Mouse (Mus musculus): ENCODE measurements at regions not wholly inside any gene's neighbourhood (a gene's known extent, or its start where the extent isn't known, plus 50 kb on each side); places are given as distances from the start of the nearest gene placed in this dataset.

GRCm38 (mm10) chr15:14418532-14418931 lies 1245.1 kb upstream of the Cdh6 start:
- Histone ChIP-seq H3K36me3 (replicated peaks) (no peaks in the 10 kb centered on the region), H3K27ac (no peak overlapping the region), H3K4me2 (no peak overlapping the region), H3K9me3 (no peaks in the 10 kb centered on the region), H3K4me3 (replicated peaks) (no peak overlapping the region), H3K27me3 (no peaks in the 10 kb centered on the region), H3K9ac (no peak overlapping the region), H3K4me1 (no peaks in the 10 kb centered on the region)
- ATAC-seq (ENCODE audit: low FRiP score) = peak; percentile 30; the same call in 1 of the 2 replicates
- WGBS = 43% methylated on average over 5 of the region's 5 CpGs

GRCm38 (mm10) chr15:14385347-14385746 lies 1211.9 kb upstream of the Cdh6 start:
- WGBS = 68% methylated on average over 1 of the region's 1 CpGs
- H3K9ac ChIP-seq = no peak overlapping the region
- ATAC-seq (ENCODE audit: low FRiP score) = no peak
- no peak overlapping the region for H3K4me2 ChIP-seq
- no peaks in the 10 kb centered on the region for H3K27me3 ChIP-seq
- H3K9me3 ChIP-seq = no peaks in the 10 kb centered on the region
- H3K27ac ChIP-seq = no peak overlapping the region
- H3K36me3 ChIP-seq (replicated peaks) = no peaks in the 10 kb centered on the region
- no peak overlapping the region for H3K4me3 ChIP-seq (replicated peaks)
- H3K4me1 ChIP-seq = no peaks in the 10 kb centered on the region

- ATAC-seq (ENCODE audit: low FRiP score) = no peak
- no peak overlapping the region for H3K4me3 ChIP-seq (replicated peaks)
- no peaks in the 10 kb centered on the region for H3K27me3 ChIP-seq
- no peak overlapping the region for H3K27ac ChIP-seq
- no peaks in the 10 kb centered on the region for H3K4me1 ChIP-seq
- no peak overlapping the region for H3K4me2 ChIP-seq
- no peak overlapping the region for H3K9ac ChIP-seq
- H3K36me3 ChIP-seq (replicated peaks) = no peaks in the 10 kb centered on the region
- no peaks in the 10 kb centered on the region for H3K9me3 ChIP-seq
Observed at GRCm38 (mm10) chr15:14378340-14378739, 1204.9 kb upstream of the Cdh6 start.
